Mouse (Mus musculus): Measurements from ENCODE around the gene Pdk2. TPM values are rescaled to one million over a fixed set of nuclear protein-coding genes. Genes with fewer than 3 reads are reported as not detected.
A peak's percentile ranks its signal among the peaks of the same experiment; 100 is the strongest.

The Pdk2 gene
- total RNA-seq (2014; rRNA removed; ENCODE audit: low replicate concordance) (121 and 168 TPM in 2 replicates), polyA plus RNA-seq (2015; fragmentation: Nextera tagmentation; extraction: Ambion mirVana) (179 and 186 TPM in 2 replicates)

- H3K27ac ChIP-seq (ENCODE audit: low read depth) = peak within 1 kb of the TSS; percentile 90
- H3K4me2 ChIP-seq (ENCODE audit: low read depth, low read length) = peak within 1 kb of the TSS; percentile 88
- peak within 1 kb of the TSS; percentile 92 for H3K9ac ChIP-seq (replicated peaks; ENCODE audit: low read depth, low read length)
- H3K27me3 ChIP-seq (ENCODE audit: control insufficient read depth, insufficient read depth, low read length) = no peaks in the 10 kb centered on the region
- no peaks in the 10 kb centered on the region for H3K9me3 ChIP-seq (replicated peaks; ENCODE audit: control insufficient read depth, low read length)
- ATAC-seq (ENCODE audit: insufficient read depth, low read depth) = peak; percentile 94
- peaks cover 45% of the 10 kb centered on the region for H3K36me3 ChIP-seq (replicated peaks; ENCODE audit: control insufficient read depth, insufficient read depth, low read length)
- TF ChIP-seq EP300 (IDR thresholded peaks at IDR 0.05; ENCODE audit: low read depth) (peak; percentile 87), CTCF (IDR thresholded peaks at IDR 0.05; ENCODE audit: low read depth) (no peak)
- WGBS = under 1% methylated on average over 41 of the region's 41 CpGs
- peak within 1 kb of the TSS; percentile 71 for H3K4me3 ChIP-seq (ENCODE audit: low read depth, low read length)
- DNase-seq (ENCODE audit: low spot score) = peak; percentile 99
- H3K4me1 ChIP-seq (ENCODE audit: control insufficient read depth, insufficient read depth) = peaks cover 11% of the 10 kb centered on the region; the same call in 1 of the 2 replicates
These were observed at the start of gene Pdk2 for GRCm38 (mm10) chr11:95041139-95041609. Gene Pdk2, minus strand, starts transcription at chr11:95041354.

GRCm38 (mm10) chr11:95088857-95089779, 48.0 kb upstream of the Pdk2 start:
- H3K9ac ChIP-seq (replicated peaks; ENCODE audit: low read depth, low read length) = no peak overlapping the region
- DNase-seq (ENCODE audit: low spot score) (no peak), ATAC-seq (ENCODE audit: insufficient read depth, low read depth) (peak; percentile 22; the same call in 1 of the 2 replicates)

DNA sequence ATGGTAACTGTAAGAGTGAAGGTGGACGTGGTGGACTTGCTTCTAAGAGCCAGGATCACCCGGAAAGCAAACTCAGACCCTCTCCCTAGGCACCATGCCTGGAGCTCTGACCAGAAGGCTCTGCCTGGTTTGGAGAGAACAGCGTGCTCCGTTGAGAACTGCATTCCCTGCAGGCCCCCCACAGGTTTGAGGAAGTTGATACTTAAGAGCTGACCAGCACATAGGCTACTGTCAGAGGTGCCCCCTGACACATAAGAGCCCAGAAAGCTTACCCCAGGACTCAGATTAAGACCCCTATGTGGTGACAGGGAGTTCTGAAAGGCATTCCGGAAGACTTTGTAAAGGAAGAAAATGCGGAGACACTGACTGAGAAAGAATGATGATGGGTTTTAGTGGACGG, 47.1 kb upstream of the Pdk2 start:
- Histone ChIP-seq H3K27me3 (ENCODE audit: control insufficient read depth, insufficient read depth, low read length) (no peaks in the 10 kb centered on the region), H3K4me2 (ENCODE audit: low read depth, low read length) (no peak overlapping the region), H3K27ac (ENCODE audit: low read depth) (0 out of 2 replicates have a peak overlapping the region, but pooled peaks have one; percentile 13), H3K4me3 (ENCODE audit: low read depth, low read length) (no peak overlapping the region), H3K4me1 (ENCODE audit: control insufficient read depth, insufficient read depth) (peaks cover 9% of the 10 kb centered on the region), H3K9ac (replicated peaks; ENCODE audit: low read depth, low read length) (no peak overlapping the region), H3K9me3 (replicated peaks; ENCODE audit: control insufficient read depth, low read length) (no peaks in the 10 kb centered on the region), H3K36me3 (replicated peaks; ENCODE audit: control insufficient read depth, insufficient read depth, low read length) (no peaks in the 10 kb centered on the region)
- DNase-seq (ENCODE audit: low spot score) (no peak), ATAC-seq (ENCODE audit: insufficient read depth, low read depth) (no peak)
- TF ChIP-seq CTCF (IDR thresholded peaks at IDR 0.05; ENCODE audit: low read depth) = no peak
- TF ChIP-seq EP300 (IDR thresholded peaks at IDR 0.05; ENCODE audit: low read depth) = no peak
- 61% methylated on average over 7 of the region's 7 CpGs for WGBS

More at GRCm38 (mm10) chr11:95088857-95089779, 48.0 kb upstream of the Pdk2 start:
- no peak overlapping the region for H3K4me2 ChIP-seq (ENCODE audit: low read depth, low read length)
- 49% methylated on average over 16 of the region's 16 CpGs for WGBS
- H3K4me1 ChIP-seq (ENCODE audit: control insufficient read depth, insufficient read depth) = peaks cover 9% of the 10 kb centered on the region
- H3K27me3 ChIP-seq (ENCODE audit: control insufficient read depth, insufficient read depth, low read length) = no peaks in the 10 kb centered on the region
- no peaks in the 10 kb centered on the region for H3K9me3 ChIP-seq (replicated peaks; ENCODE audit: control insufficient read depth, low read length)
- H3K36me3 ChIP-seq (replicated peaks; ENCODE audit: control insufficient read depth, insufficient read depth, low read length) = no peaks in the 10 kb centered on the region
- H3K27ac ChIP-seq (ENCODE audit: low read depth) = peak overlapping the region; percentile 13; the same call in 1 of the 2 replicates
- TF ChIP-seq EP300 (IDR thresholded peaks at IDR 0.05; ENCODE audit: low read depth) = no peak
- no peak for TF ChIP-seq CTCF (IDR thresholded peaks at IDR 0.05; ENCODE audit: low read depth)
- no peak overlapping the region for H3K4me3 ChIP-seq (ENCODE audit: low read depth, low read length)

- H3K9me3 ChIP-seq (replicated peaks; ENCODE audit: control insufficient read depth, low read length) = no peaks in the 10 kb centered on the region
- H3K4me1 ChIP-seq (ENCODE audit: control insufficient read depth, insufficient read depth) = peaks cover 9% of the 10 kb centered on the region
- no peak overlapping the region for H3K4me3 ChIP-seq (ENCODE audit: low read depth, low read length)
- no peak for TF ChIP-seq EP300 (IDR thresholded peaks at IDR 0.05; ENCODE audit: low read depth)
- no peak for TF ChIP-seq CTCF (IDR thresholded peaks at IDR 0.05; ENCODE audit: low read depth)
- WGBS = 39% methylated on average over 17 of the region's 17 CpGs
- H3K27me3 ChIP-seq (ENCODE audit: control insufficient read depth, insufficient read depth, low read length) = no peaks in the 10 kb centered on the region
- no peak for ATAC-seq (ENCODE audit: insufficient read depth, low read depth)
- H3K4me2 ChIP-seq (ENCODE audit: low read depth, low read length) = no peak overlapping the region
- no peak for DNase-seq (ENCODE audit: low spot score)
- no peaks in the 10 kb centered on the region for H3K36me3 ChIP-seq (replicated peaks; ENCODE audit: control insufficient read depth, insufficient read depth, low read length)
- no peak overlapping the region for H3K9ac ChIP-seq (replicated peaks; ENCODE audit: low read depth, low read length)
- H3K27ac ChIP-seq (ENCODE audit: low read depth) = no peak overlapping the region
These were observed 46.4 kb upstream of the Pdk2 start for GRCm38 (mm10) chr11:95087301-95088228.

- Histone ChIP-seq H3K9ac (replicated peaks; ENCODE audit: low read depth, low read length) (no peak overlapping the region), H3K9me3 (replicated peaks; ENCODE audit: control insufficient read depth, low read length) (no peaks in the 10 kb centered on the region), H3K27me3 (ENCODE audit: control insufficient read depth, insufficient read depth, low read length) (no peaks in the 10 kb centered on the region), H3K27ac (ENCODE audit: low read depth) (no peak overlapping the region), H3K4me2 (ENCODE audit: low read depth, low read length) (no peak overlapping the region), H3K4me3 (ENCODE audit: low read depth, low read length) (no peak overlapping the region), H3K4me1 (ENCODE audit: control insufficient read depth, insufficient read depth) (peaks cover 9% of the 10 kb centered on the region), H3K36me3 (replicated peaks; ENCODE audit: control insufficient read depth, insufficient read depth, low read length) (no peaks in the 10 kb centered on the region)
- DNase-seq (ENCODE audit: low spot score) (no peak), ATAC-seq (ENCODE audit: insufficient read depth, low read depth) (no peak)
- TF ChIP-seq CTCF (IDR thresholded peaks at IDR 0.05; ENCODE audit: low read depth) (no peak), EP300 (IDR thresholded peaks at IDR 0.05; ENCODE audit: low read depth) (no peak)
- 54% methylated on average over 5 of the region's 5 CpGs for WGBS
These were observed 45.1 kb upstream of the Pdk2 start for GRCm38 (mm10) chr11:95086229-95086628.

Measured in heart, postnatal 0 days (tissue).